Mouse (Mus musculus): ENCODE data around the gene Clk3. TPM values are rescaled to one million over a fixed set of nuclear protein-coding genes. Genes with fewer than 3 reads are reported as not detected.
A peak's percentile ranks its signal among the peaks of the same experiment; 100 is the strongest.

Clk3 gene
- 76.6 and 89.5 TPM in 2 replicates for polyA plus RNA-seq (2015; fragmentation: Nextera tagmentation; extraction: Ambion mirVana)

- peak within 1 kb of the TSS; percentile 95 for H3K27ac ChIP-seq (ENCODE audit: low read length)
- H3K27me3 ChIP-seq (ENCODE audit: control insufficient read depth, insufficient read depth, low read depth, low read length) = no peaks in the 10 kb centered on the region
- ATAC-seq (ENCODE audit: low read depth) = peak; percentile 55
- H3K36me3 ChIP-seq (ENCODE audit: control insufficient read depth, insufficient read depth, low read length) = peaks cover 3% of the 10 kb centered on the region
- under 1% methylated on average over 93 of the region's 93 CpGs for WGBS
- H3K4me1 ChIP-seq (replicated peaks; ENCODE audit: control insufficient read depth, insufficient read depth, low read length) = peaks cover 28% of the 10 kb centered on the region
- H3K9me3 ChIP-seq (ENCODE audit: control insufficient read depth, low read length) = no peaks in the 10 kb centered on the region
- H3K4me3 ChIP-seq (ENCODE audit: low read length) = peak within 1 kb of the TSS; percentile 97
- peak within 1 kb of the TSS; percentile 98 for H3K4me2 ChIP-seq (ENCODE audit: low read depth, low read length)
- H3K9ac ChIP-seq (ENCODE audit: low read length) = peak within 1 kb of the TSS; percentile 99
Observed at GRCm38 (mm10) chr9:57765364-57766351, at the start of gene Clk3. Clk3 (minus strand) TSS chr9:57765860.

- no peaks in the 10 kb centered on the region for H3K9me3 ChIP-seq (ENCODE audit: control insufficient read depth, low read length)
- peaks cover 21% of the 10 kb centered on the region for H3K4me1 ChIP-seq (replicated peaks; ENCODE audit: control insufficient read depth, insufficient read depth, low read length)
- H3K4me2 ChIP-seq (ENCODE audit: low read depth, low read length) = no peak overlapping the region
- no peak overlapping the region for H3K27ac ChIP-seq (ENCODE audit: low read length)
- ATAC-seq (ENCODE audit: low read depth) = no peak
- no peaks in the 10 kb centered on the region for H3K36me3 ChIP-seq (ENCODE audit: control insufficient read depth, insufficient read depth, low read length)
- H3K4me3 ChIP-seq (ENCODE audit: low read length) = no peak overlapping the region
- H3K9ac ChIP-seq (ENCODE audit: low read length) = no peak overlapping the region
- no peaks in the 10 kb centered on the region for H3K27me3 ChIP-seq (ENCODE audit: control insufficient read depth, insufficient read depth, low read depth, low read length)
- WGBS = 40% methylated on average over 3 of the region's 3 CpGs
Observed at GRCm38 (mm10) chr9:57814866-57815265, 49.2 kb upstream of the Clk3 start.

GRCm38 (mm10) chr9:57814014-57814413, 48.4 kb upstream of the Clk3 start:
- no peak for ATAC-seq (ENCODE audit: low read depth)
- H3K27ac ChIP-seq (ENCODE audit: low read length) = no peak overlapping the region
- H3K36me3 ChIP-seq (ENCODE audit: control insufficient read depth, insufficient read depth, low read length) = no peaks in the 10 kb centered on the region
- no peaks in the 10 kb centered on the region for H3K27me3 ChIP-seq (ENCODE audit: control insufficient read depth, insufficient read depth, low read depth, low read length)
- H3K4me1 ChIP-seq (replicated peaks; ENCODE audit: control insufficient read depth, insufficient read depth, low read length) = peaks cover 21% of the 10 kb centered on the region
- 57% methylated on average over 1 of the region's 1 CpGs for WGBS
- H3K9me3 ChIP-seq (ENCODE audit: control insufficient read depth, low read length) = no peaks in the 10 kb centered on the region
- no peak overlapping the region for H3K4me2 ChIP-seq (ENCODE audit: low read depth, low read length)
- no peak overlapping the region for H3K4me3 ChIP-seq (ENCODE audit: low read length)
- no peak overlapping the region for H3K9ac ChIP-seq (ENCODE audit: low read length)

- 40% methylated on average over 8 of the region's 8 CpGs for WGBS
- Histone ChIP-seq H3K4me2 (ENCODE audit: low read depth, low read length) (no peak overlapping the region), H3K36me3 (ENCODE audit: control insufficient read depth, insufficient read depth, low read length) (no peaks in the 10 kb centered on the region), H3K4me3 (ENCODE audit: low read length) (no peak overlapping the region), H3K27me3 (ENCODE audit: control insufficient read depth, insufficient read depth, low read depth, low read length) (no peaks in the 10 kb centered on the region), H3K4me1 (replicated peaks; ENCODE audit: control insufficient read depth, insufficient read depth, low read length) (peaks cover 8% of the 10 kb centered on the region), H3K9ac (ENCODE audit: low read length) (no peak overlapping the region), H3K27ac (ENCODE audit: low read length) (no peak overlapping the region), H3K9me3 (ENCODE audit: control insufficient read depth, low read length) (no peaks in the 10 kb centered on the region)
- ATAC-seq (ENCODE audit: low read depth) = no peak
Observed at GRCm38 (mm10) chr9:57811793-57812733, 46.4 kb upstream of the Clk3 start.

- H3K4me2 ChIP-seq (ENCODE audit: low read depth, low read length) = no peak overlapping the region
- H3K36me3 ChIP-seq (ENCODE audit: control insufficient read depth, insufficient read depth, low read length) = no peaks in the 10 kb centered on the region
- H3K4me1 ChIP-seq (replicated peaks; ENCODE audit: control insufficient read depth, insufficient read depth, low read length) = peaks cover 4% of the 10 kb centered on the region; the same call in 1 of the 2 replicates
- no peak overlapping the region for H3K27ac ChIP-seq (ENCODE audit: low read length)
- H3K9ac ChIP-seq (ENCODE audit: low read length) = no peak overlapping the region
- no peaks in the 10 kb centered on the region for H3K9me3 ChIP-seq (ENCODE audit: control insufficient read depth, low read length)
- H3K27me3 ChIP-seq (ENCODE audit: control insufficient read depth, insufficient read depth, low read depth, low read length) = no peaks in the 10 kb centered on the region
- ATAC-seq (ENCODE audit: low read depth) = no peak
- H3K4me3 ChIP-seq (ENCODE audit: low read length) = no peak overlapping the region
- 66% methylated on average over 3 of the region's 3 CpGs for WGBS
Observed at GRCm38 (mm10) chr9:57810691-57811090, 45.0 kb upstream of the Clk3 start.

- H3K4me2 ChIP-seq (ENCODE audit: low read depth, low read length) = no peak overlapping the region
- no peaks in the 10 kb centered on the region for H3K36me3 ChIP-seq (ENCODE audit: control insufficient read depth, insufficient read depth, low read length)
- WGBS = 56% methylated on average over 5 of the region's 5 CpGs
- H3K9ac ChIP-seq (ENCODE audit: low read length) = no peak overlapping the region
- no peak for ATAC-seq (ENCODE audit: low read depth)
- no peaks in the 10 kb centered on the region for H3K9me3 ChIP-seq (ENCODE audit: control insufficient read depth, low read length)
- no peak overlapping the region for H3K27ac ChIP-seq (ENCODE audit: low read length)
- no peak overlapping the region for H3K4me3 ChIP-seq (ENCODE audit: low read length)
- H3K4me1 ChIP-seq (replicated peaks; ENCODE audit: control insufficient read depth, insufficient read depth, low read length) = peaks cover 2% of the 10 kb centered on the region; the same call in 1 of the 2 replicates
- H3K27me3 ChIP-seq (ENCODE audit: control insufficient read depth, insufficient read depth, low read depth, low read length) = no peaks in the 10 kb centered on the region
Observed at GRCm38 (mm10) chr9:57808771-57809310, 43.2 kb upstream of the Clk3 start.

- Histone ChIP-seq H3K9me3 (ENCODE audit: control insufficient read depth, low read length) (no peaks in the 10 kb centered on the region), H3K4me3 (ENCODE audit: low read length) (no peak overlapping the region), H3K27ac (ENCODE audit: low read length) (no peak overlapping the region), H3K4me2 (ENCODE audit: low read depth, low read length) (no peak overlapping the region), H3K27me3 (ENCODE audit: control insufficient read depth, insufficient read depth, low read depth, low read length) (no peaks in the 10 kb centered on the region), H3K9ac (ENCODE audit: low read length) (no peak overlapping the region), H3K36me3 (ENCODE audit: control insufficient read depth, insufficient read depth, low read length) (no peaks in the 10 kb centered on the region), H3K4me1 (replicated peaks; ENCODE audit: control insufficient read depth, insufficient read depth, low read length) (peaks cover 7% of the 10 kb centered on the region)
- WGBS = 69% methylated on average over 4 of the region's 4 CpGs
- ATAC-seq (ENCODE audit: low read depth) = no peak
Observed at GRCm38 (mm10) chr9:57807174-57807651, 41.6 kb upstream of the Clk3 start.

- H3K4me3 ChIP-seq (ENCODE audit: low read length) = no peak overlapping the region
- no peaks in the 10 kb centered on the region for H3K9me3 ChIP-seq (ENCODE audit: control insufficient read depth, low read length)
- WGBS = 33% methylated on average over 1 of the region's 1 CpGs
- H3K4me1 ChIP-seq (replicated peaks; ENCODE audit: control insufficient read depth, insufficient read depth, low read length) = peaks cover 7% of the 10 kb centered on the region
- no peaks in the 10 kb centered on the region for H3K27me3 ChIP-seq (ENCODE audit: control insufficient read depth, insufficient read depth, low read depth, low read length)
- no peak overlapping the region for H3K9ac ChIP-seq (ENCODE audit: low read length)
- no peak for ATAC-seq (ENCODE audit: low read depth)
- no peak overlapping the region for H3K27ac ChIP-seq (ENCODE audit: low read length)
- no peaks in the 10 kb centered on the region for H3K36me3 ChIP-seq (ENCODE audit: control insufficient read depth, insufficient read depth, low read length)
- H3K4me2 ChIP-seq (ENCODE audit: low read depth, low read length) = no peak overlapping the region
Observed at GRCm38 (mm10) chr9:57806066-57806481, 40.4 kb upstream of the Clk3 start.

Measured in lung, embryonic 16.5 days (tissue).